Mouse (Mus musculus) spleen, adult 12 weeks (tissue): ENCODE measurements around the gene Slc12a8.

Experiments
- DNase-seq: peaks from one replicate; pipeline ENCODE4 v3.0.0; 2022; ENCODE audit warnings: low spot score

Slc12a8 gene

GRCm38 (mm10) chr16:33675151-33675847 lies 158.2 kb downstream of the Slc12a8 start:
- DNase-seq: no peak

DNA sequence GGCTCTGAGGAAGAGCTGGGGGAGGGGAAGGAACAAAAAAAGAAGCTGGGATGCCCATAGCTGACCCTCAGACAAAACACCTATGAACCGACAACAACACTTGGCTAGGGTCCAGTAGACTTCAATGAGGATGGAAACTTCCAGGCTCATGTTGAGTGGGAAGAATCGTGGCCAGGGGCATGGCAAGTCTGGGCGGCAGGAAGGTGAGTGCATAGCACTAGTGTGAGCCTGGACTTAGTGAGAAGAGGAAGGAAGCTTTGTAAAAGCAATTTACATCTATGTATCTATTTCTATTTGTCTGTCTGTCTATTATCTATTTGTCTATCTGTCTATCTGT lies 158.7 kb downstream of the Slc12a8 start:
- no peak for DNase-seq

- no peak for DNase-seq
Observed at GRCm38 (mm10) chr16:33676347-33677312, 159.5 kb downstream of the Slc12a8 start.

DNA sequence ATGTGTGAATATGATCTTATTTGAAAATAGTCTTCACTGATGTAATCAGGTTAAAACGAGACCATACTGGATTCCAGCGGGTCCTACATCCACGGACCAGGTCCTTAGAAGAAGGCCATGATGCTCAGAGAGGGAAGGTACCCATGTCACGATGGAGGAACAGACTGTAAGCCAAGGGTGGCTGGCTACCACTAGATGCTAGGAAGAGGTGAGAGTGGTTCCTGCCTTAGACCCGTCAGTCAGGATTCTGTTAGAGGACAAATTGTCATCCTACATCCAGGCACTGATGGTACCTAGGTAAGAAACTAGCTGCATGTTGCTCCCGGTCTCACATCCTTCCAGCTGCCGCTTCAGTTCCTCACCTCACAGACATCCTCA lies 160.2 kb downstream of the Slc12a8 start:
- no peak for DNase-seq

- no peak for DNase-seq
Observed at GRCm38 (mm10) chr16:33677901-33678300, 160.8 kb downstream of the Slc12a8 start.

- no peak for DNase-seq
Observed at GRCm38 (mm10) chr16:33680271-33680670, 163.1 kb downstream of the Slc12a8 start.

DNA sequence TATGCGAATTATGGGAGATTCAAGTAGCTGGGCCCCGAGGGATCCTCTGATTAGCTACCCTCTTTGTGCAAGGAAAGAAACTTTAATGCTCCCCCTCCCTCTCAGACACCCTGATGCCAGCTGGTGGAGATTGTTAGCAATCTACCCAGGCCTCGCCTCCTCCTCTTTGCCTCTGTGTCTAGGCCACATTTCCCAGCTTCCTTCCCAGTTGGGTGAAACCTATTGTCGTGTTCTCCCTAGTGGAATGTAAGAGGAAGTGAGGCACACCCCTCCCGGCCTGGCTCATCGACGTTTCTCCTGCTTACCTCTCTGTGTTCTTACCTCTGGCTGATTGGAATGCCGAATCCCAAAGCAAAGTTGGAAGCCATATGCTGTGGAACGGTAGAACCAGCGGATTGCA lies 163.7 kb downstream of the Slc12a8 start:
- DNase-seq: no peak

GRCm38 (mm10) chr16:33681661-33682060 lies 164.5 kb downstream of the Slc12a8 start:
- DNase-seq: no peak

DNA sequence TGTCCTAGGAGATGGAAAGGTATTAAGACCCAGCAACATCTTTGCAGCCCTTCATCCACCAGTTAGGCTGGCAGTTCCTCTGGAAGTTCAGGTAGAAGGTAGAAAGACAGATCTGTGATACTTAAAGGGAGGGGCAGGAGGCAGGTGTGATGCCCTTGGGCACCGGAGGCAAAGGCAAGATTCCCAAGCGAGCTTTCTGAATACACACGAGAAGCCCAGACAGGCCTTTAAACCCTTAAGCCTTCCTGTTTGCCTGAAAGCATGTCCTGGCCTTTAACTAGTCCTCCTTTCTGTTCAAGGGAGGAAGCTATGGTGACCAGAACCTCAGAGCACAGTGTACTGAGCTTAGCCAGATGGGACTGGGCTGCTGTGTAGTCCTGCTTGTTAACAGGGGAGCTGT lies 165.5 kb downstream of the Slc12a8 start:
- no peak for DNase-seq

GRCm38 (mm10) chr16:33683206-33684161 lies 166.4 kb downstream of the Slc12a8 start:
- no peak for DNase-seq

- DNase-seq: peak; percentile 64
Observed at GRCm38 (mm10) chr16:33684162-33684702, 167.1 kb downstream of the Slc12a8 start, which contains the start of gene Heg1. Gene Heg1, plus strand, starts transcription at chr16:33684370.

DNA sequence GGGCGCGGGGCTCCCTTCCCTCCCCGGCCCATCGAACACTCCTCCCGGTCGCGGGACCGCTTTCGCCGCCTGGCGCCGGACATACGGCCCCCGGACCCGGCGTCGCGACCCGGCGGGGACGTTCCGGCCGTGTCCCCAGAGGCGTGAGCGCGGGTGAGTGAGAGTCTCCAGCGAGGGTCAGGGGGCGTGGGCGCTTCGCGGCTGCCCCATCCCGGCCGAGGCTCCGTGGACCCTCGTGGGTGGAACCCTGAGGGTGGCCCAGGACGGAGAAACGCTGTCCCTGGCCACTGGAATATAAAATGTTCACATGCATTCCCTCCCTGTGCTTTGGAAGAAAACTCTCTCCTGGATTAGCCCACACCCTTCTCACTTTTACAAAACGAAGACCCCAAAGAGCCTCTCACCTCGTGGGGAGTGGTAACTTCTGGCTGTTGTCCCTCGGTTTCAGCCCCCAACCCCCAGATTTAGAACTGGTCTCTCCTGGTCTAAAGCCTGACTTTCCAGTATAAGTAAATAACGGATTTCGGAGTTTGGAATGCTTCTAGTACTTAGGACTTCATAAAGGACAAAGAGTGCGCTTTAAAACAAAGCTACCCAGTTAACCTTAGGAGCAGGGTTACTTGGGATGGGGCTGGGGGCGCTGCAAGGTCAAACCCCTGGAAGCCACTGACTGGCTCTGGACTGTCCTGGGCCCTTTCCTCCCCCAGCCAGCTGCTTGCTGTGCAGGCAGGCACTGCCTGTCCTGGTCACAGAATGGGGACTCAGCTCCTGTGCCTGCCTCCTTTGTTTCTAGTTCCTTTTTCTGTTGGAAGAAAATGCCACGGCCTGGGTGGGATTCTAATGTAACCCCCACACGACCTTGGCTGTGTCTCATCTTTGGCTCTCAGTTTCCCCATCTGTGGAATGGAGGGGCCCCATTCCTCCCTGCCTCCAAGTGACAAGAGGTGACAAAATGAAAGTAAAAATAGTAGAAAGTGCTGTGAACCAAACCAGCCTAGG lies 167.9 kb downstream of the Slc12a8 start:
- DNase-seq: no peak

- DNase-seq: no peak
Observed at GRCm38 (mm10) chr16:33686056-33686455, 168.9 kb downstream of the Slc12a8 start.

DNA sequence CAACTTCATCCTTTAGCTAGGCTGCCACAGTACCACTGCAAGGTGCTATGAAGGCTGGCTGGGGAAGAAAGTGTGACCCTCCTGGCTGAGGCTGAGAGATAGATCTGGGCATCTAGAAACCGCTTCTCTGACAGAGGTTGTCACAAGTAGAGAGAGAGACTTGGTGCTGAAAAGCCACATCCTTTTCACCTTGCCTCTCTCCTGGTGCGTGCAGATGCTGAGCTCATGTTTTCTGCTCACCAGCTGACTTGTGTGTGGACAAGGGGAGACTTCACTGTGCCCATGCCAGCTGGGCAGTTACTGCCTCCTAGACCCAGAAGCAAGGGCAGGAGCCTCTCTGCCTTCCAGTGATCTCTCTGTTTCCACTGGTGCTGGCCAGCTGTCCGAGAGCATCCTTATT lies 170.6 kb downstream of the Slc12a8 start:
- no peak for DNase-seq

DNA sequence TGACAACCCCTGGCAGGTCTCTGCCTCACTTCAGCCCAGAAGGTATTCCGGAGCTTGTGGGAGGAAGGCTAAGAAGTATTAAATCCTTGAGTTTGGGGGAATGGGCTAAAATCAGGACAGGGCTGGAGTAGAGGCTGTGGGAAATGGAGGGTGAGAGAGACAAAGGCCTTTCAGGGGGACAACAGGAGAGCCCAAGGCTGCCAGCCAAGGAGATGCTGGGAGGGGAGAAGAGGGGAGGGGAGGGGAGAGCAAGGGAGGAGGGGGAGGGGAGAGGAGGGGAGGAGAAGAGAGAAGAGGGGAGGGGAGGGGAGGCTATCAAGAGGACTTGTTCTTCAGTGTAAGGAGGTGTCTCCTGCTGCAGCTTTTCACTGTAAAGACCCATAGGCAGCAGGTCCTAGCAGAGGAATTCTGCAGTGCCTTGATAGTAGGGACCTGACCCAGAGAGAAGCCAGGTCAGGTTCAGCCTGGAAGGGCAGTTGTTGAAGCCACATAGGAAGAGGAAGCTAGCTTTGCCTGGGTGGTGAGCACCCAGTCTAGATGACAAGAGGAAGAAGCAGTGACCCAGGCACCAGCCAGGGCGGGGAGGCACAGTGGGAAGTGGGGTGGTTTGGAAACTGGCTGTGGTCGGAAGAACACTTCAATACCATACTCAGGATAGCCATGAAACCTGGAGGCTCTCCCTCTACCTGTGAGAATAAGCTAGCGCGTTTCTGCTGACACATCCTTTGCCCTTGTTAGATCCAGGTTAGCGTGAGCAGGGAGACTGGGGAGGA lies 174.0 kb downstream of the Slc12a8 start:
- DNase-seq: peak; percentile 39

- no peak for DNase-seq
Observed at GRCm38 (mm10) chr16:33693553-33693952, 176.4 kb downstream of the Slc12a8 start.

DNA sequence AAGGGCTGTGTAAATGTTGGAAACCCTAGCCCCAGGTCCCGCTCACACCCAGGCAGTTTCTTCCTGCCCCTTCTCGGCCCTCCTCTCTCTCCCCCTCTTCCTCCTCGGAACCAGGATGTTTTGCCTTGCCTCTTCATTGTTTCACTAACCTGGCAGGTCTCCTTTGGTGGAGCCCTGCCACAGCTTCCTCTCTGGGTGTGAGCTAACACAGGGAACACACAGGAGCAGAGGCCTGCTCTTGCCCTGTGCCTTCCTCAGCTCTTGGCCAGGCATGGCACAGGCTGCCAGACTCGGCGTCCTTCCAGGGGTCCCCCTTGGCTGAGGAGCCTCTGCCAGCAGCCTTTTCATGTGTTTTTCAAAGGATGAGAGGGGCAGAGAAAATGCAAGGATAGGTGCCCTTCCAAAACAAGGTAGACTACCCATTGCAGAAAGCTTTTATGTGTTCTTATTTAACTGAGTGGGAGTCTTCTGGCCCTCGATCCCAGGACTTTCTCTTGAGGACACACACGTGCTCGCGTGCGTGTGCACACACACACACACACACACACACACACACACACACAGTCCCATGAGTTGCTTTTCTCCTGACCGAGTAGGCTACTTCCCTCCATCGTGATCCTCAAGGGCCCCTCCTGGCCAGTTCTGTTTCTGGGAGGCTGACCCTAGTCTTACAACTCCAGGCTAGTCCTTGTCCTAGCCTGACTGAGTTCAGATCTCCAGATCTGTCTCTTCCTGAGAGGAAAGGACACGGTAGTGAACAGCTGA lies 179.9 kb downstream of the Slc12a8 start:
- DNase-seq: no peak

- DNase-seq: no peak
Observed at GRCm38 (mm10) chr16:33697576-33698276, 180.6 kb downstream of the Slc12a8 start.
